Mouse (Mus musculus): ENCODE results near the gene Slc26a6.
A peak's percentile ranks its signal among the peaks of the same experiment; 100 is the strongest.

Gene Slc26a6

DNA sequence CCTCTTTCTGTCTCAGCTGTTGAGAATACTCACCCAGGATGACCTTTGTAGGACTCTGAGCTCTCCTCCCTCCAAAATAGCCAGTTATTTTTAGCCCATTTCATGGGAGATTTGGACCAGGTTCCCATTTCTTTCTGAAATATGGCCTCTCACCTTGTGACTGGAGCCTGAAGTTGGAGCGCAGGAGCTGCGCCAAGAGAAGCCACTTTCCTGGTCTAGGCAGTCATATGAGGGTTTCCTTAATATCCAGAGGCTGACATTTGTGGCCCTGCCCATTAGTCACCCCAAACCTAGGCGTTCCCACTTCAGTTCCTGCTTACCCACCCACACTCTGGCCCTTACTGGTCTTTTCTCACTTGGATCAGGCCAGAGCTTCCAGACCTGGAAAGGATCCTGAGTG is at the start of gene Slc26a6:
Gene Slc26a6 (plus strand): TSS at position 308 of the 400 bp plus-strand sequence.
- DNase-seq, result peak; percentile 97

DNA sequence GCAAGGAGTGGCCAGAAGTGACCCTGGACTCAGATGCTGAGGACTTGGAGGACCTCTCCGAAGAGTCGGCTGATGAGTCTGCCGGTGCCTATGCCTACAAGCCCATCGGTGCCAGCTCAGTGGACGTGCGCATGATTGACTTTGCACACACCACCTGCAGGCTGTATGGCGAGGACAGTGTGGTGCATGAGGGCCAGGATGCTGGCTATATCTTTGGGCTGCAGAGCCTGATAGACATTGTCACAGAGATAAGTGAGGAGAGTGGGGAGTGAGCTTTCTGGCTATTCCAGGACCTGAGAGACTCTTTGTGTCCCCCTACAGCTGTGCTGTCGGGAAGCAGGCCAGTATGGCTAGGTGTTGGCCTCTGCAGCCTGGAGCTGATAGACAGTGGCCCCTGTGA is 47.3 kb upstream of the Slc26a6 start:
- no peak for DNase-seq

DNA sequence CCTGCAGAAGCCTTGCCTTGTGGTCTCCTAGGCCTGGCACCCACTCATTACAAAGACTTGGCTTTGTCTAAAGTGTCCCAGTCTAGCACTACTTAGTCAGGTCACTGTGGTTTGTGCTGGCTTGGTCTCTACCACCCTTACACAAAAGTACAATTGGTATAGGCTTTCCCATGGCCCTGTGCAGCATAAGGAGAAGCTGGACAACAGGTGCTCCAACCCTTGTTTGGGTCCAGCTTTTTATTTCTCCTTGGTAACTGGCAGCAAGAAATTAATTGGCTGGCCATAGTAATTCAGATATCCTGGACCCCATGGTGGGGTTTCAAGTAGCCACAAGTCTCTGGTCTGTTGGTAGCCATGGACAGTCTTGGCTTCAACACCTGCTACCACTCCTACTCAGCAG is 46.7 kb upstream of the Slc26a6 start:
- DNase-seq, result no peak

DNA sequence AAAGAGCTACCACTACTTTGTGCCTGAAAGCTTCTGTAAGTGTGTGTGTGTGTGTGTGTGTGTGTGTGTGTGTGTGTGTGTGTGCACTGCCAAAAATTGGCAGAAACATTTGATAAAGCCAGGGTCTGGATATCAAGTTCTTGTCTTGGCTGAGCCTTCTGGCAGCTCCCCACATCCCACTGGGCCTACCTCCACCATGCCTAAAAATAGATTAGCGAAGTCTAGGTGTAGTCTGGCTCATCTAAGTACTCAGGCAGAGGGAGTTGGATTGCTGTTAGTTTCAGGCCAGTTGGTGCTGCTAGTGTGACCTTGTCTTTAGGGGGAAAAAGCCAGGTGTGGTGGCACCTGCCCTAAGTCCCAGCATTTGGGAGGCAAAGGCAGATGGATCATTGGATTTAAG is 46.3 kb upstream of the Slc26a6 start:
- DNase-seq, result peak; percentile 96

DNA sequence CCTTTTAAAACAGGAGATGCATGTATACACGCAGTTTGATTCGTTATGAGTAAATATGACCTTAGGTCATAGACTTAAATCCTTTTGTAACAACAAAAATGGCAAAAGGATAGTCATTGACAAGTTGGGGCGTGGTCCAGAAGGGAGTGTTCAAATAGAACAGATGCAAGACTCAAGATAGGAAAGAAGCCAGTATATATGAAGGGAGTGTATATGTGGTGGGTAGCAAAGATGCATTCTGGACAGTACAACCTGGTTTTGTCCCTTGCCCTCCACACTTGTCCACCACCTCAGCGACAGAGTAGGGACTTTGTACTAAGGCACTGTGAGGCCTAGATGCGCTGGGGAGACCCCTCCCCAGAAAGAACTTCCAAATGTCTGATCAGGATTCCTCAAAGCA is 45.4 kb upstream of the Slc26a6 start:
- no peak for DNase-seq

DNA sequence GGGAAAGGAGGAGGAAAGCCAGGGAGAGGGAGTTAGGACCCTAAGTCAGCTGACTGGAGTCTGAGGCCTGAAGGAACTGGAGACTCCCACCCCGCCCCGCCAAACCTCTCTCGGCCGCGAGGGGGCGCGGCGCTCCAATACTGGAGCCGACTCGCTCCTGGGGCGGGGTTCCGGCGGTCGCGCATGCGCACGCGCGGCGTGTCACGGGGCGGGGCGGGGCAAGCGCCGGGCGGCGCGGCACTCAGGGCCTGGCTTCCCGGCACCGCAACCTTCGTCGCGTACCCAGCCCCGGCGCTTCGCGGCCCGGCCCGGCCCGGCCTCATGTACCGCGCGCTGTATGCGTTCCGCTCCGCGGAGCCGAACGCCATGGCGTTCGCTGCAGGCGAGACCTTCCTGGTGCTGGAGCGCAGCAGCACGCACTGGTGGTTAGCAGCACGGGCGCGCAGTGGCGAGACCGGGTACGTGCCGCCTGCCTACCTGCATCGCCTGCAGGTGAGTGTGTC is 44.9 kb upstream of the Slc26a6 start, which contains the start of gene Nckipsd:
Gene Nckipsd (plus strand): TSS at position 206 of the 503 bp plus-strand sequence.
- peak; percentile 99 for DNase-seq

DNA sequence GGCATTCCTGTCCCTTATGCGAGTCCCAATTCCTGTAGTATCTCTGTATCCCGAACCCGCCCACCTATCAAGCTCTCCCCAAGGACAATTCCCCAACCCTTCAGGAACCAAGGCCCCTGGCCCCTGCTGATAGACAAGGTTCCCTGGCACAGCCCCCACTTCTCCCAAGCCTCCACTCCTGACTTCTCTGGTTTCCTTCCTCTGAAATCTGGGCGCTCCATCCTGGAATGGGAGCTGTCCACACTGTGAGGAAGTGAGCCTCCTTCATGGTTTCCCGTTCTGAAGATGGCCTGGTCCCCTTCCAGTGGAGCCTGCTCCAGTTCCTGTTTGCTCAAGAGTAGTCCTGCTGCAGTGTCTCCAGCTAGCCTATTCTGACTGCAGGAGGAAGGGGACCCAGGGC is 43.9 kb upstream of the Slc26a6 start:
- peak; percentile 97 for DNase-seq

DNA sequence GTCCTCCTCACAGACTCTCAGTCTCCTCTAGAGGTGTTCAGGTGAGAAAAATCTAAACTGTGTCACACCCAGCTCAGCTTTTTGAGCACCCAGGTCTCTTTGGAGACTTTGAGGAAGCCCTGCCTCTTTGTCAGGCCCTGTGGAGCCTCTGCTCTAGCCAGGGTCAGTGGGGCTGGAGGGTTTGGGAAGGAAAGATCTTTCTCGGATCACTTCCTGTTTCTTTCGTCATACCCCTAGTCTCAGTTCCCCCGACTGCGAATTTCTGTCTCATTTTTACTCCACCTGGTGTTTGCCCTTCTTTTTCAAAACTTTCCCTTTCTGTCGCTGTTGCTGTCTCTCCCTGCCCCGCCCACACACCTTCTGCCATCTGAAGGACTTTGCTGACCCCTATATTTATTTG is 43.4 kb upstream of the Slc26a6 start:
- DNase-seq, result peak; percentile 94

DNA sequence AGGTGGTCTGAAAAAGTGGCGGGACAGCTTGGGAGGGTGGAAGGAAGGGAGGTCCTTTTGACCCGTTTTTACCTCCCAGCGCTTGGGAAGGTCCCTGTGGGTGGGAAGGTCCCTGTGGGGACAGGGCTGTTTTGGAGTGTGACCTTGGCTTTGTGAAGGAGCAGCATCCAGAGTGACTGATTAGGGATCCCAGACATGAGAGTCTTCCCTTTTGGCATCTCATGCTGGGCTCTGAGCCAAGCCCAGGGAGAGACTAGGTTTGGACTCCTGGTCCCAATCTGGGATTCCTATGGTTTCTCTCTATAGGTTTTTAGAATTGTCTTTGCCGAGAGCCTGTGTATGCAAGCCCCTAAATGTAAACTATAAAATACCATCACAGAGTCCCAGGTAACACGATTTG is 42.6 kb upstream of the Slc26a6 start:
- no peak for DNase-seq

DNA sequence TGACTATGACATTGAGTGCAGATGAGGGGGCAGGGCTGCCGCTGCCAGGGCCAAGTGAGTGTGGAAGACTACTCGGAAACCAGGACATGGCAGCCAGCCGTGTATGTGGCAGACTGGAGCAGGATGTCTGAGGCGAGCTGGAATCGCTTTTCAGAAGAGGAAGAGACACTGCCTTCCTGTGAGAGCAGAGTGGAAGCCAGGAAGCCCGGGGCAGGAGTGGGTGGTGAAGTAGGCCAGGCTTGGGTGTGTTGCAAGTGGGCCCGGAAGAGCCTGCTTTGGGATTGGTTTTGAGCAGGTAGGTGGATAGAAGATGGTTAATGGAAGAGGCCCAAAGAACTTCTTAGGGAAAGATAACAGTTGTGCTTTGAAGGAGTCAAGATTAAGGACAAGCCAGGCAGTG is 37.5 kb upstream of the Slc26a6 start:
- no peak for DNase-seq

DNA sequence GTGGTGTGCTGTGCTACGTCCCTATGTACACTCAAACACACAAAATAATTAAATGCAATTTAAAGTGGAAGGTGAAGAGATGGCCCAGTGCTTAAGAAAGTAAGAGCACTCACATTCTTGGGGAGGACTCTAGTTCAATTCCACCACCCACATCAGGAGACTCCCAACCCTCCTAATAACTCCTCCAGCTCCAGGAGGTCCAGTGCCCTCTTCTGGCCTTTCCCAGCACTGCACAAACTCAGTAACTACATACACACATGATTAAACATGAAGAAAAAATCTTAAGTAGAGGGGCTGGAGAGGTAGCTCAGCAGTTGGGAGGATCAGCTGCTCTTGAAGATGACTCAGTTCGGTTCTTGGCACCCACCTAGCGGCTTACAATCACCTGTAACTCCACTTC is 33.6 kb upstream of the Slc26a6 start:
- peak; percentile 90 for DNase-seq

DNA sequence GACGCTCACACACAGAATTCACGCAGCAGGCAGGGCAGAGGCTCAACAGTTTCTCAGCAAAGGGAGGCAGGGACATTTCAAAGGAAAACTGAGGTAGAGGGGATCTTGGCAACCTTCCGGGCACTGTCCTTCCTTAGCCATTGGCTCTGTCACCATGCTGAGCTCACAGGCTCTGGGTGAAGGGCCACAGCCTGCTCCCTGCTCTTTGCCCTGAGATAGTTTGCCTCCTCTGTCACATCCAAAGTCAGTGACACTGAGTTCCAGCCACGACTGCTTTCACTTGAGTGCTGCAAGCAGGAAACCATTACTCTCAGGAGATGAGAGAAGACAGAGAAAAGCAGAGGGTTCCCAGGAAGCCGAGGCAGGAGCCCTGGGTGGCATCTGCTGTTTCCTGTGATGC is 33.0 kb upstream of the Slc26a6 start:
- peak; percentile 85 for DNase-seq

DNA sequence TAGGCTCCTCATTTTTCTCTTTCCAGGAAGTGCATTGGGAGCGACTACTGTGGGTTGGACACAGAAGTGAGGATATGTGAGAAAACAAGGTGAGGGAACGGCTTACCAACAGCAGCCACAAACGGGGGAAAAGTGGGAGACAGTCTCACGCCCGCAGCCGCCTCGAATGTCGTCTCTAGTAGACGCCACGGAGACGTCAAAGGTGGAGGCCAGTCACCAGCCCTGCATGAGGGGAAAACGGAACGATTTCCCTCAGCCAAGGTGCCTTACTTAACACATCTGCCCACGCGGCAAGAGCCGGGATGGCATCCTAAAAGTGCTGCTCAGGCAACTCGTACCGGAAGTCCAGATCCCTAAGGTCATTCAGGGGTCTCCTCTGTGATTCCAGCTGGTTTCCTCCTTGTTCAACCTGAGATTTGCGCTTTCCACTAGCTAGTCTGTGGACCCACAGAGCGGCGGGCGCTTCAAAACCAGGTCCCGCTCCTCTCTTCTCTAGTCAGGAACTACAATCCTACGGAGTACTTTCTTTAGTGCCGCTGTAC is 28.9 kb upstream of the Slc26a6 start:
- peak; percentile 78 for DNase-seq

DNA sequence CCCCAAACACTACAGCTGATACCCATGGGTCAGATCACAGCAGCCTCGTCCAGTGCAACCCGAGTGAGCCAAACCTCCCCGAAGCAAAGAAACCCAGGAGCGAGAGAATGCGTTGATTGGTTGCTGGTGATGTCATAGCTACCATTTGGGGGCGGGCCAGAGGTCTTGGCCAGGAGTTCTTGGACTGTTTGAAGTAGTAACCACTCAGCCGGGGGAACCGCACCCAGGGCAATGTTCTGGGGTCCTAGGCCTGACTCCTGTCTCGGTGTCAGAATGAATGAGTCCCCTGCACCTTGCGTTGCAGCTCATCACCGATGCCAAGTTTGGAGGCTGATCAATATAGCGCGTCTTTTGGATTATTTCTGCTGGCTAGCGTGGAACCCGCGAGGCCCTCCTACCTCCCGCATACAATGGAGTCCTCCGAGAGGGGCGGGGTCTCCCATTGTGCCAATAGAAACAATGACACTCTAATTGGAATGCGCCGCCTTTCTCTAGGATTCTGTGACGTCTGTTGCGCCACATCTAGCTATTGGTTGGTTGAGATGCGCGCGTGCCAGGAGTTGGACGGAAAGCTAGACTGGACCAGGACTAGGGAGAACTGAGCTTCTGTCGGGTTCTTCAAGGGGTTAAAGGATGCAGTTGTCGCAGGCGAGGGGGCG is 28.2 kb upstream of the Slc26a6 start:
- DNase-seq, result peak; percentile 88

DNA sequence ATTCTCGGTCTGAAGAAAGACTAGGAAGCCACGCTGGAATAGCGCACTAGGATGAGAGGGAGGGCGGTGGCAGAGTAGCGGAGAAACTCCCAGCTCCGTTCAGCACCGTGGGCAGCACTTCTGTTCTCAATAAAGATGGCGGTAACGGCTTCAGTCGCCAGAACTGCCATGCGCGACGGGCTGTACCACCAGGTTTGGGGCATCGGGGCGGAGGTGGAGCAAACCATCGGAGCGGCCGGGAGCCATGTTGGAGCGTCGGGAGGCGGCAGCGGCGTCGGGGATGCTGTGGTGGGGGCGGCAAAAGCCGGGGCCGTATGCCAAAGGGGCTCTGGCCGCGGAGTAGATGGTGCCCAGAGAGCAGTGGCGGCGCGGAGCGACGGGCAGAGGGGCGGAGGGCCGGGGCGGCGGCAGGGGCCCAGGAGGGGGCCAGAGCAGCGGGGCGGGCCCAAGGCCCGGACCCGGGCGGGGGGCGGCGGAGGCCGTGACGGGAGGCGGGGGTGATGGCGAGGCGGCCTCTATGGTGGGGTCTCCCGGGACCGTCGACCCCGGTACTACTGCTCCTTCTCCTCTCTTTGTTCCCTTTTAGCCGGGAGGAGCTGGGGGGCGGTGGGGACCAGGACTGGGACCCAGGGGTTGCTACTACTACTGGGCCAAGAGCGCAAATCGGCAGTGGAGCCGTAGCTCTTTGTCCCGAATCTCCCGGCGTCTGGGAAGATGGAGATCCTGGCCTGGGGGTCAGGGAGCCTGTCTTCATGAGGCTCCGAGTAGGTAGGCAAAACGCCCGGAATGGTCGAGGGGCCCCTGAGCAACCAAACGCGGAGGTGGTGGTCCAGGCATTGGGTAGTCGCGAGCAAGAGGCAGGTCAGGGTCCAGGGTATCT is 27.0 kb upstream of the Slc26a6 start, which contains the start of gene Celsr3:
Gene Celsr3 (plus strand): TSS at position 501 of the 880 bp plus-strand sequence.
- peak; percentile 77 for DNase-seq

DNA sequence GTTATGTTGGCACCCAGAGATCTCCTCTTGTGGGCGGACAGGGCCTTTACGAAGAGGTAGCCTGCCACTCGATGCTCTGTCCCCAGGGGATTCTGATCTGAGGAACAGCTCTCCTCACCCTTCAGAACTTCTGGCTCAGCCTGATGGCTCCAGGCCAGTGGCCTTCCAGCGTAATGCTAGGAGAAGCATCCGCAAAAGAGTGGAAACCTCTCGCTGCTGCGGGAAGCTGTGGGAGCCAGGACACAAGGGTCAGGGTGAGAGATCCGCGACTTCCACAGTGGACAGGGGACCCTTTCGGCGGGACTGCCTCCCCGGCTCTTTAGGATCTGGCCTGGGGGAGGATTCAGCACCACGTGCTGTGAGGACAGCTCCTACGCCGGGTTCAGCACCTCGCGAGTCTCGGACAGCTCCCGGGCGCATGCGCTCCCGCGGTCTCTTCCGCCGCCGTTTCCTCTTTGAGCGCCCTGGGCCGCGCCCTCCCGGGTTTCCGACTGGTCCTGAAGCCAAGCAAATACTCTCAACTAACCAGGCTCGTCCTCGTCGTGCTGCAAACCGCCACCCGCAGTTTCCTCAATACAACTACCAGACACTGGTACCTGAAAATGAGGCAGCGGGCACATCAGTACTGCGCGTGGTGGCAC is 26.3 kb upstream of the Slc26a6 start:
- DNase-seq, result peak; percentile 96

DNA sequence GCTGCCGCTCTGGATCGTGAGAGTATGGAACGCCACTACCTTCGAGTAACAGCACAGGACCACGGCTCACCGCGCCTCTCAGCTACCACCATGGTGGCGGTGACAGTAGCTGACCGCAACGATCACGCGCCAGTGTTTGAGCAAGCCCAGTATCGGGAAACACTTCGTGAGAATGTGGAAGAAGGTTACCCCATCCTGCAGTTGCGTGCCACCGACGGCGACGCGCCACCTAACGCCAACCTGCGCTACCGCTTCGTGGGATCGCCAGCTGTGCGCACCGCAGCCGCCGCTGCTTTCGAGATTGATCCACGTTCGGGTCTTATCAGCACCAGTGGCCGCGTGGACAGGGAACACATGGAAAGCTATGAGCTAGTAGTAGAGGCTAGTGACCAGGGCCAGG is 25.6 kb upstream of the Slc26a6 start:
- DNase-seq, result no peak

DNA sequence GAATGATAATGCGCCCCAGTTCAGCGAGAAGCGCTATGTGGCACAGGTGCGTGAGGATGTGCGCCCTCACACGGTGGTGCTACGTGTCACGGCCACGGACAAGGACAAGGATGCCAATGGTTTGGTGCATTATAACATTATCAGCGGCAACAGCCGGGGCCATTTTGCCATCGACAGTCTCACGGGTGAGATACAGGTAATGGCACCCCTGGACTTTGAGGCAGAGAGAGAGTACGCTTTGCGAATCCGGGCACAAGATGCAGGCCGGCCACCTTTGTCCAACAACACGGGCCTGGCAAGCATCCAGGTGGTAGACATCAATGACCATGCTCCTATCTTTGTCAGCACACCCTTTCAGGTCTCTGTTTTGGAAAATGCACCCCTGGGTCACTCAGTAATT is 25.2 kb upstream of the Slc26a6 start:
- peak; percentile 86 for DNase-seq

DNA sequence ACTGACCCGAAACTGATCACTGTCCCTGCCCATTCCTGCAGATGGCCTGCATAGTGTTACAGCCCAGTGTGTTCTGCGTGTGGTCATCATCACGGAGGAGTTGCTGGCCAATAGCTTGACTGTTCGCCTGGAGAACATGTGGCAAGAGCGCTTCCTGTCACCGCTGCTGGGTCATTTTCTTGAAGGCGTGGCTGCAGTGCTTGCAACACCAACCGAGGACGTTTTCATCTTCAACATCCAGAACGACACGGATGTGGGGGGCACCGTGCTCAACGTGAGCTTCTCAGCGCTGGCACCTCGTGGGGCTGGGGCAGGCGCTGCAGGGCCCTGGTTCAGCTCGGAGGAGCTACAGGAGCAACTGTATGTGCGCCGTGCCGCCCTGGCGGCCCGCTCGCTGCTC is 21.4 kb upstream of the Slc26a6 start:
- DNase-seq, result no peak

DNA sequence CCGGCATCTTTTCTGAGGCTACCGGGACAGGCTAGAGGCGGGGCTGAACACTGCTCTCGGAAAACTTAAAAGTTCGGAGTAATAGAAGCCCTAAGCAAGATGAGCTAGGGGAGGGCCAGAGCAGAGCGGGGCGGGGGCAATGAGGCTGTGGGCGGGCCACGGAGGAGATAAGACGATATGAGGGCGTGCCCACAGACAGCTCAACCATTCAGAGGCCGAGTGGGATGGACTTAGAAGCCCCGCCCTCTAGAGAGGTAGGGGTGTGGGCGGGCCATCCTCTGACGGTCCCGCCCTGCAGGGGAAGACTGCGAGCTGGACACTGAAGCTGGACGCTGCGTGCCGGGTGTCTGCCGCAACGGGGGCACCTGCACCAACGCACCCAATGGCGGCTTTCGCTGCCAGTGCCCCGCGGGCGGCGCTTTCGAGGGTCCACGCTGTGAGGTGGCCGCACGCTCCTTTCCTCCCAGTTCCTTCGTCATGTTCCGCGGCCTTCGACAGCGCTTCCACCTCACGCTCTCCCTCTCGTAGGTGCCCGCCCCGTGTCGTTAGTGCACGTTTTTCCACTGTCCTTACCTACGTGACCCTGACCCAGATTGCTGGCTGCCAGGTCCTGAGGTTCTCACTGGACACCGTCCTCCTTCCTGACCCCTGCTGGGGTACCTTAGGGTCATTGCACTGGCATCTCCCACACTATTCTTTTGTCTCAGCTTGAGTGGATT is 20.5 kb upstream of the Slc26a6 start:
- peak; percentile 99 for DNase-seq

DNA sequence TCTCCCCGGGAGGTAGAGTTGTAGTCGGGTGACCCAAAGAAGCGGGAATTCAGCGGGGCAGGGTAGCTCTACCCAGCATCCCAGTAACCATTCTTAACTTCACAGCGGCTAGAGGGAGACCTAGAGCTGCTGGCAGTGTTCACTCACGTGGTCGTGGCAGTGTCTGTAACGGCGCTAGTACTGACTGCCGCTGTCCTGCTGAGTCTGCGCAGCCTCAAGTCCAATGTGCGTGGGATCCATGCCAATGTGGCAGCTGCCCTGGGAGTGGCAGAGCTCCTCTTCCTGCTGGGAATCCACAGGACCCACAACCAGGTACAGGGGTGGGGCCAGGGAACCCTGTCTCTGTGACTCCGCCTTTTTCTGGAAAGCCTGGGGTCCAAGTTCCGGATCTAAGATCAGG is 10.1 kb upstream of the Slc26a6 start:
- peak; percentile 96 for DNase-seq

DNA sequence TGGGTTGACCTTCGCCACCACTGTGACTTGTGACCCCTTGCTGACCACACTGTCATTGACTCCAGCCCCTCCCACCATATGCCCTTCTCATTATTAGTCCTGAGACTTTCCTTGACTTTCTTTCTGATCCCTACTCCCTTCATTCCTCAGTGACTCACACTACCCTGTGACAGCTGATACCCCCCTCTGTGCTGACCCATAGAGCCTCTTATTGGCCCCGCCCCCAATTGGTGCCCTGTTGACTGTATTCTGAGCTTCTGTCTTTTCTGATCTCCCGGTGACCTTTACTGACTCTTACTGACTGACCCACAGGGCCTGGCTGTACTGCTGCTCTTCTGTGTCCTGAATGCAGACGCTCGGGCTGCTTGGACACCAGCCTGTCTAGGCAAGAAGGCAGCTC is 7.7 kb upstream of the Slc26a6 start:
- no peak for DNase-seq

DNA sequence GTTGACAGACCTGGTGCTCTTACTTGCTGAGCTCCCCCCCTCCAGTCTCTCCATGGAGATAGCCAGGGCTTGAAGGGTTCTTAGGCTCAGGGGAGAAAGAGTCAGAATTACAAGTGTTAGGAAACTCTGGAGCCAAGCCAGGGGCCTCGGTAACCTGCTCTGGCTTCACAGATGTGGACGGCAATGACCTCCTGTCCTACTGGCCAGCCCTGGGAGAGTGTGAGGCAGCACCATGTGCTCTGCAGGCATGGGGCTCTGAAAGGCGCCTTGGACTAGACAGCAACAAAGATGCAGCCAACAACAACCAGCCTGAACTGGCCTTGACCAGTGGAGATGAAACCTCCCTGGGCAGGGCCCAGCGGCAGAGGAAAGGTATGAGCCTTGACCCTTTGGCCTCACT is 5.7 kb upstream of the Slc26a6 start:
- no peak for DNase-seq
